Mouse (Mus musculus) monocyte, adult 2 months (primary cell): Measurements from ENCODE around the gene Ovol1.
A peak's percentile ranks its signal among the peaks of the same experiment; 100 is the strongest.

ENCODE experiments used
- DNase-seq, 2 experiments: peaks; one replicate each; pipeline ENCODE4 v3.0.0; 2022; ENCODE audit warnings: low spot score in 2 of 2, low read depth in 1 of 2

Gene Ovol1

DNA sequence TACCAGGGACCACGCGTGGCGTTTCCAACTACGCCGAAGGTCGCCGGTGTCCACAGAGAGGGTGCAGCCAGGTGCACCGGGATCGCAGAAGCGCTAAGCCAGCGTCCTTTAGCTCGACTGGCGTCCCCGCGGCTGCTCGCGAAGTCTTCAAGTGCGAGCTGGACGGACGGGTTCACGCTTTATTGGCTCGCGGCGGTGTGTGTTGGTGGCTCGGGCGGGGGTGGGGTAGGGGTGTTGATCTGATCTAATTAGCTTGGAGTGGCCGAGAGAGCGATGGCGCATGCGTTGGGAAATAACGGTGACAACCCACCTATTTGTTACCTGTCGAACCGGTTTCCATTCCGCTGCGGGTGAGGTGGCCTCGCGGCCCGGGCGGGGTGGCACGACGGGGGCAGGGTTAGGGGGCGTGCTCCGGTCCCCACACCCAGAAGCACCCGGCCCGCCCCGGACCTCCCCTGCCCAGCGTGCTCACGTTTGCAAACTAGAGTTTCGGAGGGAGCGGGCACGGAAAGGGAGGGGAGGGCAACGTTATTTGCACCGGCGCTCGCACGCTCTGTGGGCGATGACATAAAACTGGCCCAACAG, at the start of gene Ovol1:
Gene Ovol1 (minus strand): TSS at position 190 of the 585 bp plus-strand sequence.
- DNase-seq: no peak

DNA sequence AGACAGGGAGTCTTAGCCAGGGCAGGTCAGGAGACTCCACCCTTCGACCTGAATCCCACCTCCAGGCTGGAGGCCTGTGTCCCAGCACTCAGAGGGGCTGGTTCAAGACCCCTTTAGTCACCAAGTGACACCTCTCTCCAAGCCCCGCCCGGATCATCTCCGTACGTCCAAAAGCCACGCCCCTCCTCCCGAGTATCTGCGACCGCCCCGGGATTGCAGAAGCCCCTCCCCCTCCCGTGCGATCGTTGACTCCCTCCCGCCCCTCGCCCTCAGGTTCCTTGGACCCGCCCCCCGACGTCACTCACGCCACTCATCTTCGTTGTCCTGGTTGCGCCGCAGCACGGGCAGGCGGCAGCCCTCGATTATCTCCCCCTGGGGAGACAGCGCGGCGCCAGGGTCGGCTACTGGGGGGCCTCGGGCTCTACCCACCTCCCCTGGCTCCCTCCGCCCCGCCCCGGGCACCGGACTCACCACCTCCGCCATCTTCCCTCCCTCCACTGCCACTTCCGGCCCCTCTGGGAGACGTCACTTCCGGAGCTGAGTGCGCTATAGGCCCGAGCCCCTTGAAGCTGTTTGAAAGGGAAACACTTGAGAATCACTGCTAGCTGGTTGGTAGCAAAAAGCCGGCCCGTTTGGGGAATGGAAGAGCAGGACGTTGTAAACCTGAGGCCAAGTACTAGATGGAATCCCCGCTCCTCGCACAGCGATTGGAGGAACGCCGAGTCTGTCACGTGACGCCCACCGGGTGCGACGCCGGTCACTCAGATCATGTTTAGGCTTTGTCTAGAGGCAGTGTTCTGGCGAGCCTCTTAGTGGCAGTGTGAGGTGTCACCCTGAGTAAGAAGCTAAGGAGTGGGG, 49.3 kb upstream of the Ovol1 start, which contains the start of gene Kat5:
Gene Kat5 (minus strand): TSS at position 691 of the 858 bp plus-strand sequence.
- peak; percentile 69 to 95 for DNase-seq

DNA sequence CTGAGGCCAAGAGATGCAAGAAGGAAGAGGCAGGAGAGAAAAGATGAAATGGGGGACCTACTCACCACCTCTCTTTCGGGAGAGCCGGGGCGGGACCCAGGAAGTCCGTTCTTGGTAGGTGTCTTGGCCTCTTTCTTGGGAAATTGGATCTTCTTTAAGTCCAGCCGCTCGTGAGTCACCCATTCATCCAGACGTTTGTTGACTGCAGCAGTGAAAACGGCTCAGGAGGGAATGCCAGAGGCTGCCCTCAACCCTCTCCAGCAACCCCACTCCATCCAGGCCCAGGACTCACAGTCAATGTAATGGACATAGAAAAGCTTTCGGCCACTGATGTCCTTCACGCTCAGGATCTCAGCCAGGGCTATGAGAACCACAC, 48.7 kb upstream of the Ovol1 start:
- no peak for DNase-seq

DNA sequence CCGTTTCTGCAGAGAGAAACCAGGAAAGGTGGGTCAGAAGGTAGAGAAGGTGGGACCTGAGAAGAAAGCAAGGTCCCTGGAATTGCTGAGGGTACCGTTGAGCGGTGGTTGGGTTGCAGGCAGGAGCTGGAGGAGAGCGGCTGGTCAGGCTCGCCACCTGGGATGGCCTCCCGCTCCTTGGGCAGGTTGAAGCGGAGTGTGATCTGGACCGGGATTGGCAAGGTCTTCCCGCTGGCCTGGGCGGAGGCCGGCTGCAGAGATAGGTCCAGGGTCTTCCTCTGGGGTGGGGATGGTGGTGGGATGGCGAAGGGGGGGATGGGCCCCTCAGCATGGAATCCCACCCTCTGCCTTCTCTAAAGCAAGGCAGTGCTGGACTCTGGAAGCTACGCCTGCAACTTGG, 48.3 kb upstream of the Ovol1 start:
- no peak for DNase-seq

DNA sequence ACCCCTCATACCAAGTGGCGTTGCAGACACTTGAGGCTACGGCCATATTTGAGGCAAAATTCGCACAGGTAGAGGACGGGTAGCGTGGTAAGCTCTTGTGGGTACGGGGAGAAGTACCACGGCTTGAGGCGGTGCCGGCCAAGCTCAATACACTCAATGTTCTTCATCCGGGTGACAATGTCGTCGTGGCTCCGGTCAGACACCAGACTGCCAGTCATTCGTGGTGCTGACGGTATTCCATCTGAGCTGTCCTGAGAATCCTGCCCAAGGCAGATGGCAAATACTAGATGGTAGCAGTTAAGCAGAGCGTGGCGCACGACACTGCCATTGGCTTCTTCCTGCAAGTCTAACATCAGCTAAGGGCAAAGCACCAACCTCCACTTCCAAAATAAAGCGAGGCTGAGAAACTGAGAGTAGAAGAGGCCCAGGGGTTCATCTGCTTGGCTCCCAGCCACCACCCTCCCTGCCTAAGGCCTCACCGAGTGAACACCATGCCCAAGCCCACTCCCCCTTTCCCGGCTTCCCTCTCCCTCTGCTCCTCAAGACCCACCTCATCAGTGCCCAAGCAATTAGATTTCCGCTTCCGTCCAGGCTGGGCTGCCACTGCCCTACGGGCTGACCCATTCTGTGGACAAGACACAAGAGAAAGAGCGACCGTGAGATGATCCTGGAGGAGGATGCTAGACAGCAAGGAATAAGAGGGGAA, 47.4 kb upstream of the Ovol1 start:
- no peak for DNase-seq

DNA sequence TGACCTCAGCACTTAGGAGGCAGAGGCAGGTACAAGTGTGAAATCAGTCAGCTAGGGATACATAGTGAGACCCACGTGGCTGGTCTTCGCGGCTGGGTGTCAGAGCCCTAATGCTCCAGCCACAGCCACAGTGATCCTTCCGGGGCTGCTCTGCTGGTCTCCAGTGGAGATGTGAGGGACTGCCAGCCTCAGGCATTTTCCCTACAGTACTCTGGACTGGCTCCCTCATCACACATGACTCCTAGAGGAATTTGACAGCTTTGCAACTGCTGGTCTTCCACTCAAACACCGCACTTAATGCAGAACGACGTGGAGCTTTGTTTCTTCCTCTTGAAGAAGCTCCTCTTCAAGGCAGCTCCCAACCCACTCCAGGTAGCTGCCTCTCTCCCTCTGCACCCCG, 45.8 kb upstream of the Ovol1 start:
- DNase-seq: no peak

DNA sequence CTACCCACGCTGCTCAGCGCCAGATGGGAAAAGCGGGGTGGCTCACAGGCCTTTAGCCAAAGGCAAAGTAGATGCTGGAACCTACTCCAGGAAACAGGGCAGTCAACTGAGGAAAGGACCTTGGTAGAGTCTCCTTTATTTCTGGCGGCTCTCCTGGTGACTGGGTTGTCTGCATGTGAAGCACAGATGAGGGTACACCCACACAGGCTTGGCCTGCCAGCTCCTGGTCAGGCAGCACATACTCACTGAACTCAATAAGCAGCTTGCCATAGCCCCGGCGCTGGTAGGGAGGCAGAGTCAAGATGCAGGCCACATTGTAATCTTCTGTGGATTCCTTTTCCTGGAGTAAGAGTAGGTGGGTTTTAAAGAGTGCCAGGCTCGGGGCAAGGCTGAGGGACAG, 44.7 kb upstream of the Ovol1 start:
- DNase-seq: no peak

DNA sequence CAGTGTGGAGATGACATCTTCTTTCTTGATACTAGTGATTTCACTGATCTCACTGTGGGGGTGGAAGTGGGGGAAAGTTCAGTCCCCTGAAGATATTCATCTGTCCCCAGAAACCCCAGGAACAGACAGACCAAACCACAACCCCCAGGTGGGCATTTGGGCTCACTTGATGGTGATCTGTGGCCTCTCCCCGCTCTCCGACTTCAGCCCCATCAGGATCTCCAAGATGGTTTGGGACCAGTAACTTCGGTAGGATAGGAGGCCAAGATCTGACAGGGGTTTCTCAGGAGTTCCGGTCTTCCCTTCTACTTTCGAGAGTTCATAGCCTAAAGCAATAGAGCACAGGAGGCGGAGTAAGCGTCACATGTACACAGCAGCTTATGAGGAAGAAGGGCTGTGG, 43.2 kb upstream of the Ovol1 start:
- DNase-seq: no peak

DNA sequence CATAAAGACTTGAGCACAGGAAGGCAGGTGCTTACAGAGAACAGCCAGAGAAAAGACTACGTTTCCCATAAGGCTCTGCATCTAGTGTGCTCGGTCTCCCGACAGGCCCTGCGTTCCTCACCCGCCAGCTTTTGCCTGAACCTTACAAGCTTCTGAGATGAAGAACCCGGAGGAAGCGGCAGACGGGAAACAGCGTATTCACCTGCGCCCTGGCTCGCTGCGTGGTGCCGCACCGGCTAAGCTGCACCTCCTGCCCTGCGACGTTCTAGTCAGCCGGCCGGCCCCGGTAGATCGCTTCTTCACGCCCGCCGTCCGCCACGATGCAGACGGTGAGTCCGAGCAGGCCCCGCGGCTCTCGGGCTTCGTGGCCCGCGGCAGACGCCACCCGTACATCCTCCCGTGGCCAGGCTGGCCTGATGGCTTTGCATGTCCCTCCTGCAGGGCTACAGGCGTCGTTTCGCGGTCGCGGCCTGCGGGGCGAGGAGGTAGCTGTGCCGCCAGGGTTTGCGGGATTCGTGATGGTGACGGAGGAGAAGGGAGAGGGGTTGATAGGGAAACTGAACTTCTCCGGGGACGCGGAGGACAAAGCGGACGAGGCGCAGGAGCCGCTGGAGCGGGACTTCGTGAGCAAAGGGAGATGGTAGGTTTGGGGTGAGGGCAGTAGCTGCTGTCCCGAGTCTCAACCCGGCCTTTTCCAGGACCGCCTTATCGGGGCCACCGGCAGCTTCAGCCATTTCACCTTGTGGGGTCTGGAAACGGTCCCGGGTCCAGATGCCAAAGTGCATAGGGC, 41.5 kb upstream of the Ovol1 start, which contains the start of gene Rnaseh2c:
Gene Rnaseh2c (plus strand): TSS at position 122 of the 790 bp plus-strand sequence.
- peak in 1 of 2 experiments; percentile 33 for DNase-seq

DNA sequence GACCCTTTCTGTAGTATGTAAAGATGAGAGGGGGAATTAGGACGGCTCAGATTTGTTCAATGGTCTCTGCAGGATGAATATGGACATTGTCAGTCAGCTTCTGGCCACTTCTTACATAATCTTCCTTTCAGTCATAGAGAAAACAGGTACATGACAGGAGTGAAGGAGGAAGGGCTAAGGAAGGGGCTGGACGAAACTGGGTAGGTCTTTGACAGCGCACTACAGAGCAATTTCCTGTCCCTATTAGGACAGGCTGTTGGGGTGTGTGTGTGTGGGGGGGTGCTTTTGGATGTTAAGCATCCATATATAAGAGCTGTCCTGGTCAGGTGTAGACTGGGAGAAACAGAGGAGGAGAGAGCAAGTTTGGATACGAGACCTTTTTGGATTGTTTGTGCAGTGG, 38.8 kb upstream of the Ovol1 start:
- no peak for DNase-seq

DNA sequence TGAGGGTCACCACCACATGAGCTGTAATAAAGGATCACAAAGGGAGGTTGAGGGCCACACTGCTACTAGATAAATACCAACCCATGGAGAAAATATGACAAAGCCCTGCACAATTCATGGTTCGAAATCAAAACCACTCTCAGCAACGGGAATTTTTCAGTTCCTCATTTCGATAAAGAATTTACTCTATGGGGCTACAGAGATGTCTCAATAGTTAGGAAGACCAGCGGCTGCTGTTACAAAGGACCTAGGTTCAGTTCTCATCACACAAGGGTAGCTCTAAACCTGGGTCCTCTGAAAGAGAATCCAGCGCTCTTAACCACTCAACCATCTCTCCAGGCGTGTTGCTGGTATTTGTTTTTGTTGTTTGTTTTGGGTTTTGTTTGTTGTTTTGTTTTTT, 31.4 kb upstream of the Ovol1 start:
- DNase-seq: no peak

DNA sequence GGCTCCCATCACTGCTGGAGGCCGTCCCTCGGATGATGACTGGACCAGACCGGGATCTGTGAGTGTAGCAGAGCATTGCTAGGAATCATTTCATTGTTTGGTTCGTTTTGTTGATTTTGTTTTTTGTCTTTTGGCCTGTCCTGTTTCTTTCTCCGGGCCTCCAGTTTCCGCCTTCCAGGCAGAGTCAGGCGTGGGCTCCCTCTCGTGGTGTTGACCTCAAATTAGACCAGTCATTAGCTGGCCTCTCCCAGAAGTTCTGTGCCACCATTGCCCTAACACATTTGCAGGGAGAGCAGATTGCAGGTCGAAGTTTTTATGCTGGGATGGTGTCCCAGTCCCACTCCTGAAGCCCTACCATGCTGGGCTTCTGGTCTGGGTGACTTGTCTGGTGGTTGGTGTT, 28.7 kb upstream of the Ovol1 start:
- DNase-seq: no peak

DNA sequence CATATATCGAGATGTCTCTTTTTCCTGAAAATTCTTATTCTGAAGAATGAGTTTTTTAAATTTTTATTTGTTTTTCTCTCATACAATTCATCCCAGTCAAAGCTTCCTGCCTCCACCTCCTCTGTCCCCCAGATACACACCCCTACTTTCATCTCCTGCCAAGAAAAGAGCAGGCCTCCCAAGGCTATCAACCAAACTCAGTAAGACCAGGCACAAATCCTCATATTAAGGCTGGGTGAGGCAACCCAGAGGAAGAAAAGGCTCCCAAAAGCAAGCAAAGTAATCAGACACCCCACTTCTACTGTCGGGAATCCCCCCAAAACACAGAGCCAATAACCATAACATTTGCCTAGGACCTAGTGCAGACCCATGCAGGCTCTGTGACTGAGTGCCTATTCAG, 21.5 kb upstream of the Ovol1 start:
- no peak for DNase-seq

DNA sequence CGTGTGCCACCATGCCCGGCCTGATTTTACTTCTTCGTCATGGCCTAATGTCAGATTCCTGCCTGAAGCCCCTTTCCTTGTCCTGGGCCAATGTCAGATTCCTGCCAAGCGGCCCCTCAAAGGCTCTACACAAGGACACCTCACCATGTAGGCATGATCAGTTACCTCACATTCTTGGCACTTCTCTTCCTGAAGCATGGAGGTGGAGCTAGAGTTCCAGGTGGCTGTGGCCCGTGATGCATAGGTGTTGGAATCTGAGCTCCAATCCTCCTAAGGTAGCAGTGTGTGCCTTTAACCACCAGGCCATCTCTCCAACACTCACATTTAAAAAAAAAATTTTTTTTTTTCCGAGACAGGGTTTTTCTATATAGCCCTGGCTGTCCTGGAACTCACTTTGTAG, 20.3 kb upstream of the Ovol1 start:
- DNase-seq: no peak

DNA sequence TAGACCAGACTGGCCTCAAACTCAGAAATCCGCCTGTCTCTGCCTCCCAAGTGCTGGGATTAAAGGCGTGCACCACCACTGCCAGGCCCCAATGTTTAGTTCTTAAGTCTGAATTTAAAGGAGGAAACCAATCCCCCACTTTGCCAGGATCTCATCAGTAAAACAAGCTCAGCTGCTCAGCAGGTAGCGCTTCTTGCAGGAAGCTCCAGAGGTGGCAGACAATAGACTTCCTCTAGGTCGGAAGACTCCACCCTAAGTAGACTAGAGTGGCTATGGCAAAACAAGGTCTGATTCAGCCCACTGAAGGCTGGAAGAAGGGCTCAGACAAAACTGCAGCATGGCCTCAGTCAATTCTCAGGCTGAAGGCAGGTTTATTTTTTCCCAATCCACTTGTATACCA, 19.5 kb upstream of the Ovol1 start:
- no peak for DNase-seq

DNA sequence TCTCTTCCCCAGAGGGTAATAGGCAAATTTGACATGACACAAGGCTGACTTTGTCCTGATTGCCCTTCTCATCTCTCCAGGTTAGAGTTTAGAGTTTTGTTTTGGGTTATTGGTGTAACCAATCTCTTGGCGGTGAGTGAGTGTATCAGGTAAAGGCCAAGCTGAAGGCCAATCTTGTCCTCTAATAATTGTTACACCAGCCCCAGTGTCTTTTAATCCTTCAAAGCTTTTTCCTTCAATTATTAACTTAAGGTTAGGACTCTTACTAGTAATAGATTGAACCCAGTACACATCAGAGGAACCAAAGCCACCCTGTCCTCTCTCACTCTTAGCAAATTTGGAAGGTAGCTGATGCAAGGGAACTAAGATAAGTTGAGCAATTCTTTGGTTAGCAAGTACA, 14.9 kb upstream of the Ovol1 start:
- DNase-seq: no peak

DNA sequence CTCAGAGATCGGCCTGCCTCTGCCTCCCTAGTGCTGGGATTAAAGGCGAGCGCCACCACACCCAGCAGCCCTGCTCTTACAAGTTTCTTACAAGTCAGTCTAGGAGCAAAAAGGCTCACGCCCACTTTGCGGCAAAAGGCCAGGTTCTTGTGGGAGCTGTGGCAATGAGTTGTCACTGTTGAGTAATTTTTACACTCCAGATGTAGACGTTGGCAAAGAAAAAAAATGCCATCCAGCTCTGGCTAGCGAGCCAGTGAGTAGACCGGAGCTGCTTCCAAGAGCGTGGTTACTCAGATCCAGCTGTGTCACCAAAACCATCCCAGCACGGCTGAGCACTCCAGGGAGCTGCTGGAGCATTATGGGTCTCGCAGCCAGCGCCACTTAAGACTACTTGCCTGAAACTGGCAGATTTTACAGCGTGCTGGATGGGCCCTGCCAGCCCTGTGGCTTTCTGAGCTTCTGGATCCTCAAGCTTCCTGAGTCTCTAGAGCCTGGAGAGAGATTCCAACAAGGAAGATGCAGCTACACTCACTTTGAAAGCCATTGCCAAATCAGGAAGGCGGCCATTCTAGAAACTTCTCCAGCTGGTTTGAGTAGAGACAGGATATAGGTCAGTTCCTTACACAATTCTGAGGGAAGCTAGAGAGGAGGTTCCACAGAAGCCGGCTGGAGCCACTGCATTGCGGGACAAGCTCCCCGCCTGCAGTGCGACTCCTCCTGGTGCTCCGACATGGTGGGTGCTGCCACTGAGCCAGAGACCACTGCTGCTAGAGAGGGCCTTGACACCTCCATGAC, 12.1 kb upstream of the Ovol1 start:
- DNase-seq: peak; percentile 70 to 74

DNA sequence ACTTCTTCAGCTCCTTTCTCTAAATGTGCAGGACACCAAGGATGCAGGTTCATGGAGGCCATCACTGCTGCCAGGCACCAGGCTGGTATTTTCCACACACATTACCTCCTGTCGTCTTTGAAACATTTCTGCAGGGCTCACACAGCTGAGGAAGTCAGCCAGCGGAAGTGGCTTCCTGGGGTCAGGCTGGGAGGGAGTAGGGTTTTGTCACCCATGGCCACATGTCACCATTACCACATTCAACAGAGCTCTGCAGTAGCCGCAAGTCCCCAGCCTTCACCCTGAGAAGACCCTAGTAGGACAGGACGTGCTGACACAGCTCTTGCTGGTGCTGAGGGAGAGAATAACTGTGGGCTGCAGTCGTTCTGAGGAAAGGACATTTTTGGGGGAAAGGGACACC, 11.4 kb upstream of the Ovol1 start:
- DNase-seq: peak; percentile 59

DNA sequence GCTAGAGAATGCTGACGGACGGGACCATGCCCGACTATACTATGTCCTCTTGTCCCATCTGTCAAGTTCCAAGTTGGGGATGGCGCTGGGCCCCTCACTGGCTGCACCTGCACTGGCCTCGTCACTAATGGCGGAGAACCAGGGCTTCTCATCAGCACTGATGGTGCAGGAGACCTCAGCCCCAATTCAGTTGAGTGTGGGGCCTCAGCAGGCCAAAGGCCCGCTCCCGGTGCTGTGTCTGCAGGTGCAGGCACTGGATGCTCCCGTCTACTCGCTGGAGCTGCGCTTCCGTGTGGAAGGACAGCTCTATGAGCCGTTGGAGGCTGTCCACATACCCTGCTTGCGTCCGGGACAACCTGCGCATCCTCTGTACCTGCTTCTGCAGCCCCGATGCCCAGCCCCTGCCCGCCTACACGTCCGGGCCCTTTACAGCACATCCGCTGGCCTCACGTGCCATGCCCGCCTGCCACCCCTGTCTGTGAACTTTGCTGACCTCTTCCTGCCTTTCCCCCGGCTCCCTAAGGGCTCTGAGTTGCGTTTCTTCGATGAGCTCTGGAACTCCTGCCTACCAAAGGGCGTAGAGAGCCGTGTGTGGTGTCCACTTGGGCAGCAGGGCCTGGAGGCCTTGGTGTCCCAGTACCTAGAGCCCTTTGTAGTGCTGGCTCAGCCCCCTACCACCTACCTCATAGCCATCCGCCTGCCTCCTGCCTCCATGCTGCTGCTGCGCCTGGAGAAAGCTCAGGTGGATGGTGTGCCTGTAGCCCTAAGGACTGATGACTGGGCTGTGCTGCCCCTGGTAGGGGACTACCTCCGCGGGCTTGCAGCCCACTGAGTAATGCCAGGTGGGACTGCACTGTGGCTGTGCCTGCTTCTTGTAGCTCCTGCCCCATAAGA, 10.2 kb upstream of the Ovol1 start:
- DNase-seq: no peak
